Mouse (Mus musculus) brain, adult 2 months (tissue): ENCODE measurements around the gene Zscan10.
"Not testable (repeated sequence)": the region's sequence is repeated elsewhere in the genome, so short reads cannot be mapped to it uniquely, and the experiment has no call there.

Experiments used
- DNase-seq: peaks from one replicate; pipeline ENCODE4 v3.0.0; 2011; ENCODE audit warnings: low read depth, low spot score

Zscan10 gene

DNA sequence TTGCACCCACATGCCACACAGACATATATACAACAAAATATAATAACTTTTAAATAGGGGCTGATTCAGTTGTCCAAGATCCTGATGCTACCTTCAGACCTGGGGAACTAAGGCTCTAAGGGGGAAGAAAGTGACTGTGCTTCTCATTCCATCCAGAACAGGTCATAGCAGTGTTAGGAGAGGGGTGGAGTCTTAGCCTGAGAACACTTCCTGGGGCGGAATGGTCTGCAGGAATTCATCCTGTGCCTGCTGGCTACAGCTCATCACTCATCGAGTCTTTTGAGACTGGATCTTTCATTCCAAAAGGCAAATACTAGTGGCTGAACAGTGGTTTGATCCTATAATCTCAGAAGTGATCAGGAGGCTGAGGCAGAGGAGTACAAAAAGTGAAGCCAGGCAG lies 13.4 kb upstream of the Zscan10 start:
- no peak for DNase-seq

DNA sequence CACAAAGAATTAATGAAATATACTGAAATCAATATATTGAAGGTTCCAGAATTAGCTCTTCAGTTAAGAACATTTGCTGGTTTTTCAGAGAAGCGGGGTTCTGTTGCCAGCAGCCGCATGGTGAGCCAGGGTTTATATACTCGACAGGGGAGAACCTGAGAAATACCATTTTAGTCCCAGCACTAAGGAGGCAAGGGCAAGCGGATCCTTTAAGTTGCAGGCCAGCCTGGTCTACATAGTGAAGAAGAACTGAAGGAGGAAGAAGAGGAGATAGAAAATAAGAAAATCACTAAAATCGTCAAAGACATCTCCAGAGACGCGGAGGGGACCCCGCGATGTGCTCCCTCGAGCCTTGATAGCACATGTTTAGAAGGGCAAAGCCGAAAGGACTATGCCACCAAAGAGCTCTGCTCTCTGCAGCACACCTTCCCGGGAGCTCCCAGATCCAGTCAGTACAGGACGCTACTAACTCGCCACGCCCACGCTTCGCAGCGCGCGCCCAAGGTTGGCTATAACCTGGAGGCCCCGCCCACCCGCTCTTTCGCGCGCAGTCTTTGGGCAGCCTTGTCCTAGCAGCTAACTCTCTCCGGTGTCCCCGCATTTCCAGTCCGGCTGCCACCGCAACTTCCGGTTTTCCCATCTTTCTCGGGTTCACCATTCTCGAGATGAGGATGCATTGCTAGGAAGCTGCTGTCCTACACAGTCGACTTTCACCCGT lies 8.3 kb upstream of the Zscan10 start:
- peak; percentile 99 for DNase-seq

DNA sequence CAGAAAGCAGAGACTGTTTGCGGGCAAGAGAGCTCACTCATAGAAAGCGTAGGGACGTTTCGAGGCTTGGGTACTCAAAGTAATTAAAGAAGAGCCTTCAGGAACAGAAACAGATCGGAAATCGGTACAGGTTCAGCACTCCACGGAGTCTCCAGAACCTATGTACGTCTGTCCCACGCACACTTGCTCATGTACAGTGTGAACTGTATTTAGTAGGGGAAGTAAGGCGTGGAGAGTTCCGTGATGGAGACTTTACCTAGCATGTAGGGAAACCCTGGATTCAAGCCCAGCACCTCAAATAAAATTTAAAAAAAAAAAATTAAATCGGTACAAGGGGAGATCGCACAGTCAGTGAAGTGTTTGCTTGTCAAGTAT lies 7.7 kb upstream of the Zscan10 start:
- DNase-seq = no peak

DNA sequence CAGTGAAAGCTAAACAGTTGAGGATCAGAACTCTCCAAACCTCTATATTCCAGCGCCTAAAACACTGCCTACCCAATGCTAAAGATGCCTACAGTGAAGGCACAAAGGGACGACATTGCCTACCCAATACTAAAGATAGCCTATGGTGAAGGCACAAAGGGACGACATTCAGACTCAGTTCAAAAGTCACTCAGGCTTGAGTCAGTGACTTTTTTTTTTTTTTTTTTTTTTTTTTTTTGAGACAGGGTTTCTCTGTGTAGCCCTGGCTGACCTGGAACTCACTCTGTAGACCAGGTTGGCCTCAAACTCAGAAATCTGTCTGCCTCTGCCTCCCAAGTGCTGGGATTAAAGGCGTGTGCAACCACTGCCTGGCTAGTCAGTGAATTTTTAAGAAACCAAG lies 5.5 kb upstream of the Zscan10 start:
- not testable (repeated sequence) for DNase-seq

DNA sequence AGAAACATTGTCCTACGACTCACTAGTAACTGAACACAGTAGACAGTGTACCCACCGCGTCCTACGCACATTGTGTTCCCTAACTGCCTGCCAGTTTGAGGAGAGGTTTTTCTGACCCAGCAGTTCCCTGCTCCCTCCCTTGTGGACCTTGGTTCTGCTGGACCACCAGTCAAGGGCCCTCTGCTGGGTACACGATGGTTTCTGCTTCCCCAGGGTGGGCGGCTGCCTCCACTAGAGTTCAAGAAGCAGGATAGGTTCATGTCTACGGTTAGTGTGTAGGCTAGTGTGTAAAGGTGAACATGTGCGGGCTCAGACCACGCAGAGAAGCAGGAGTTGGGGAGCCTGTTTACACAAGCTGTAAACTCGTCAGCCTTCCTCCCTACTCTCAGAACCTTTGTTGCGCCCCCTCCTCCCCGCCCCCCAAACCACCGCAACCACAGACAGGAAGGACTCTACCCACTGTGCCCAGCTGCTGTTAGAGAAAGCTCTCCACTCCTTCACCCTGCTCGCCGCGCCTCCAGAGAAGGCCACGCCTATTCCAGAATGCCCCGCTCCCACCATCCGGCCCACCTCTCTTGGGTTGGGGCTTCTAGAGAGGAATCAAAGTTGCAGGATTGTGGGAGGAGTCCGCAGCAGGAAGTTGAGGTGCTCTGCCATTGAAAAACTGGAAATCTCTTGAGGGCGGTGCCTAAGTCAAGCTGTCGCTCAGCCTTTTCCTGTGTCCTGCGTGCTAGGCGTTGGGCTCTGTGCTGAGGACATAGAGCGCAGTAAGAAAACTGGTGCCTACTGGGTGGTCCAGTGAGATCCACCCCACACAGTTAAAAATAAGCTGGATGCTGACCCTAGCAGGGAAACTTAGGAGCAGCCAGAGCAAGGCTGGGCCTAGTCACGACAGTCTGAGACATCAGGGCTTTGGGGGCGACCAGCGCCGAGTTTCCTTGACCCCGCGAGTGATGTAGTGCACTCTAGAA lies 1.8 kb upstream of the Zscan10 start, which contains the start of gene Zfp13:
Gene Zfp13, minus strand, starts transcription at position 906 of the 971 bp plus-strand sequence.
- DNase-seq = peak; percentile 95

DNA sequence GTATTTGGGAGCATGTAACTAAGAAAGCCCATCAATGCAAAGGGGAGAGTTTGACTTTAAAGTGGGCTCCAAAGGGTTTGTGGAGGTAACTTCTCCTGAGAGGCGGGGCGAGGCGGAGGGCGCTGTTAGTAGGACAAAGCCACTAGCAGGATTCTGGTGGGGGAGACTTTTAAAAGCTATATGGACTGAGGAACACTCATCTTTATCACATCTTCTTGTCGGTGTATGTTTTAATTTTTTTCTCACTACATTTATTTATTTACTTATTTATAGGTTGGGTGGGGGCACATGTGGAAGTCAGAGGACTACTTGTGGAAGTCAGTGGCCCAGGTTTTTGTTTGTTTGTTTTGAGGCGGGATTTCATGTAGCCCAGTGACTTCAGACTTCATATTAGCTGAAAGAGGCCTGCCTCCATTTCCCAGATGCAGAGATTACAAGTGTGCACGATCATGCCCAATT lies 1.0 kb upstream of the Zscan10 start:
- no peak for DNase-seq

DNA sequence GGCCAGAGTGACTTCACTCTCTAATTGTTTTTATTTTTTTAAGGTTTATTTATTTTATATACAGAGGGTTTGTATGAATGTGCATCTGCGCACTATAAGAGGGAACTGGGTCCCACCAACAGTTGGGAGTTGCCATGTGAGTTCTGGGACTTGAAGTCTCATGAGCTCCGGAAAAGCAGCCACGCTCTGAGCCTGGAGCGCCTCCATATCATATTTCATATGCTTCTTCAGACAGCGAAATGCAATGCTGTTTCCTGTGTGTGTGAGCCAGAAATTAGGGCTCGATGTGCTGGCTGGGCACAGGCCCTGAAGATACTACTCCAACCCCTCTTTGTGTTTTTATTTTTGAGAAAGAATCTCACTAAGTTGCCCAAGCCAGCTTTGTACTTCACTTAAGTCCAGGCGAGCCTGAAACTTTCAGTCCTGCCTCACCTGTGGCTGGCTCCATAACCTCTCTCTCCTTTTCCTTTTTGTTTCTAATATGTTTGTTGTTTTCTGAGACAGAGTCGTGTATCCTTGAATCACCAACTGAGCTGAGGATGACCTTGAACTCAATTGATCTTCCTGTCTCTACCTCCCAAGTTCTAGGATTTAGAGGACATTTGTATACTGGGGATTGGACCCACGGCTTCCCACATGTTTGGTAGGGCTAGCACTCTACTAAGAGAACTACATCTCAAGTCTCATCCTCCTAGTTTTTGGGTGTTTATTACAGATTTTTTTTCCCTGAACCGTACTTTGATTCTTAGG lies 1.4 kb downstream of the Zscan10 start:
- DNase-seq = no peak

DNA sequence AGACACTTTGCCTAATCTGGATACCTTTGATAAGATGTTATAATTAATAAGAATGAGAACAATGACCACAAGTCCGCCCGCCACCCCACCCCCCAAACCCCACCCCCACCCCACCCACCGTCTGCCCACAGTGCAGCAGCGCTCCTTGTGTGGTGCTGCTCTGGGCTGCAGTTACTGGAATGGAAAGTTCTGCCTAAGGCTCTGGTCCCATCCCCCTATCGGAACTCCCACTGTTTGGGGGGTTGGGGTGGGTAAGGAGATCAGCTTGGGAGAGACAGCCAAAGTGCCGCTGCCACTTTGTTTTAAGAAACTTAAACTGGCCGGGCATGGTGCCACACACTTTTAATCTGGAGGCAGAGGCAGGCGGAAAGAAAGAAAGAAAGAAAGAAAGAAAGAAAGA lies 2.4 kb downstream of the Zscan10 start:
- no peak for DNase-seq

DNA sequence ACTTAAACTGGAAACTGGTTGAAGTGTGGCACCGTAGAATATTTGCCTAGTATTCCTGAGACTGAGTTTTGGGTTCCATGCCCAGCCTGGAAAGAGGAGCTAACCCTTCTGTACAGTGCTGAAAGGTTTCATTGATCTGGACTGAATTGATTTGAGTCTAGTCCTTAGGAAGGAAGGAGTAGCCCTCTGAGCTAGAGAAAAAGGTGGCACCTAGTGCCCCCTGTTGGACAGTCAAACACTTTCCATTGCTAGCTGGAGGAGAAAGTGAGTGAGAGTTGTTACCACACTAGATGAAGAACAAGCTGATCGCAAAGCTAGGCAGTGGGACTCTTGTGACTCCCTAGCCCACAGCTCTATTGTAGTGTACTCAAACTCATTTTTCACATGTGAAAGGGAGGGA lies 2.9 kb downstream of the Zscan10 start:
- peak; percentile 31 for DNase-seq

DNA sequence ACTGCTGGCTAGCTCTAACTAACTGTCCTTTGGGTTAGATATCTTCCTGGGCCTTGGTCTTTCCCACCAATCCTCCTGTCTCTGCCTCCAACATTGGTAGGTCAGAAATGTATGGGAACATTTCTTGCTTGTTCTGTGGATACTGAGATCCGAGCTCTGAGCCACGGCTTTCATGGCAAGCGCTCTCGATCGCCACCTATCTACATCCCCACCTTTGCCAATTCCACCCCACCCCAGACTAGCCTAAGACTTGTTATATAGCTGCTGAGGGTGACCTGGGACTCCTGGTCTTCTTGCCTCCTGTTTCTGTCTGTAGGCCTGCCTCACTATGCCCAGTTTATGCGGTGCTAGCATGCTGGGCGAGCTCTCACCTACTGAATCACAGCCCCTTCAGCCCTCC lies 3.7 kb downstream of the Zscan10 start:
- DNase-seq = no peak

DNA sequence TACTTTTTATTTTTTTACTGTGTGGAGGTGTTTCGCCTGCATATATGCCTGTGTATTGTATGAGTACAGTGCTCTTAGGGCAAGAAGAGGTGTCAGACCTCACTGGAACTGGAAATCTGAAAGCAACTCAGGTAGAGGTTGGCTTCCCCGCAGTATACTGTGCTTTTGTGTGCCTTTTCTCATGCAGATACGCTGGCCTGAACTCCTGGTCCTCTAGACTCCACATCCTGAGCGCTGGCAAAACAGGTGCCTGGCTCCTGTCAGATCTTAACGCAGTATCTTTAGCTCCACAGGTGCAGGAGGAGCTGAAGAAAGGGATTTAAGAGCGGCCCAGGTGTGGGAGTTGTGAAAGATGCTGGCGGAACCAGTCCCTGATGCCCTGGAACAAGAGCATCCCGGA lies 4.6 kb downstream of the Zscan10 start:
- DNase-seq = no peak

DNA sequence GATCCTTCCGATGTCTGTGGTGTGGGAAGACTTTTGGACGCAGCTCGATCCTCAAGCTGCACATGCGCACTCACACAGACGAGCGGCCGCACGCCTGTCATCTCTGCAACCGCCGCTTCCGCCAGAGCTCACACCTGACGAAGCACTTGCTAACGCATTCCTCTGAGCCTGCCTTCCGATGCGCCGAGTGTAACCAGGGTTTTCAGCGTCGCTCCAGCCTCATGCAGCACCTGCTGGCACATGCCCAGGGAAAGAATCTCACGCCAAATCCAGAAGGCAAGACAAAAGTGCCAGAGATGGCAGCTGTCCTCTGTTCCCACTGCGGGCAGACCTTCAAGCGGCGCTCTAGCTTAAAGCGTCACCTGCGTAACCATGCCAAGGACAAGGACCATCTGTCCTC lies 9.0 kb downstream of the Zscan10 start:
- peak; percentile 67 for DNase-seq

DNA sequence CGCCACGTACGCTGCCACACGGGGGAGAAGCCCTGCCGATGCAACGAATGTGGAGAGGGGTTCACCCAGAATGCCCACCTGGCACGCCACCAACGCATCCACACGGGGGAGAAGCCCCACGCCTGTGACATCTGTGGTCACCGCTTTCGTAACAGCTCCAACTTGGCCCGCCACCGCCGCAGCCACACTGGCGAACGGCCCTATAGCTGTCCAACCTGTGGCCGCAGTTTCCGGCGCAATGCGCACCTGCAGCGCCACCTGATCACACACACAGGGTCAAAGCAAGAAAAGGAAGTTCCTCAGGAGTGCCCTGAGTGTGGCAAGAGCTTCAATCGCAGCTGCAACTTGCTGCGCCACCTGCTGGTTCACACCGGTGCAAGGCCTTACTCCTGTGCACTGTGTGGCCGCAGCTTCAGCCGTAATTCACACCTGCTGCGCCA lies 9.7 kb downstream of the Zscan10 start:
- peak; percentile 84 for DNase-seq

DNA sequence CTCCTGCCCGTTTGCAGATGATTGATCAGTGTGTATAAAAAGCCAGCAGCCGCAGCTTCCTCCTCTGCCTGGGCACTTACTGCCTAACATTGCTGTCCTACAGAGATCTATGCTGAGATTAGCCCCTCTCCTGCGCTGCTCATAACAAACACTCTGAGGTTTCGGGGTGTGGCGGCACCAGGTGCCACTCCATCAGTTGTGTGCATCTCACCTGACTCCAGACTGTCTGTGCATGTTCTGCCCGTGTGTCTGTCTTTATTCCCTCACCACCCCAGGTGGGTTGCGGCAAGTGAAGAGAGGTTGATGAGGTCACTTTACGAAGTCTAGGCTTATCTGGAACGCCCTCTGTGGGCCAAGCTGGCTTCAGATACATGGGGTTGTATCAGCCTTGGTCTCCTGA lies 16.4 kb downstream of the Zscan10 start:
- DNase-seq = no peak

DNA sequence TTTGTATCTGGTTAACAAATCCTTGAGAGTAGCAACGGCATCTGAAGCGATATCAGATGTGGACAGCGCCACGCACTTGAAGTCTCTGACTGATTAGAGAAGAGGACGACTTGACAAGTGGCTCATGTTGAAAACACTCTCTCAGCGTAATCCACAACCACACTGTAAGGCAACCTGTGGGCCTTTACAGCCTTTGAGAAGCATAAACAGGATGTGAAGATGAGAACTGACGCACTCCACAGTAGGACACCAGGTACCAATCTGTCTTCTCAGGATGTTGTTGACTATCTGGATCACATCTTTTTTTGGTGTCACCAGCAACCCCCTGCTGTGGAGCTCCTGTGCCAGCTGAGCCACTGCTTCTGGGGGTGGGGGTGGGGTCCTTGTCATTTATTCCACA lies 19.7 kb downstream of the Zscan10 start:
- no peak for DNase-seq

DNA sequence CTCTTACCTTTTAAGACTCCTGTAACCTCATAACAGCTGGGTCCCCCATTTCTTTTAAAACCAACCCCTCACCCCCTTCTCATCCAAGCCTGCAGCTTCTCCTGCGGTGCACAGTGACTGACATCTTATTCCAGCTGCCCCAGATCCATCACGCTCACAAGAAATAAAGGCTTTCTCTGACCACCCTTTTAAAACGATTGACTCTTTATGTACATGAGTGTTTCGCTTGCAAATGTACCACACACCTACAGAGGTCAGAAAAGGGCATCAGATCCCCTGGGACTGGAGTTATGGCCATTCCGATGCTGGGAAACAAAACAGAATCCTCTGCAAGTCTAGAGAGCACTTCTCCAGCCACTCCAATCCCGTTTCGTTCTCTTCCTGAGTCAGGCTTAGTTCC lies 27.2 kb downstream of the Zscan10 start:
- DNase-seq = no peak

DNA sequence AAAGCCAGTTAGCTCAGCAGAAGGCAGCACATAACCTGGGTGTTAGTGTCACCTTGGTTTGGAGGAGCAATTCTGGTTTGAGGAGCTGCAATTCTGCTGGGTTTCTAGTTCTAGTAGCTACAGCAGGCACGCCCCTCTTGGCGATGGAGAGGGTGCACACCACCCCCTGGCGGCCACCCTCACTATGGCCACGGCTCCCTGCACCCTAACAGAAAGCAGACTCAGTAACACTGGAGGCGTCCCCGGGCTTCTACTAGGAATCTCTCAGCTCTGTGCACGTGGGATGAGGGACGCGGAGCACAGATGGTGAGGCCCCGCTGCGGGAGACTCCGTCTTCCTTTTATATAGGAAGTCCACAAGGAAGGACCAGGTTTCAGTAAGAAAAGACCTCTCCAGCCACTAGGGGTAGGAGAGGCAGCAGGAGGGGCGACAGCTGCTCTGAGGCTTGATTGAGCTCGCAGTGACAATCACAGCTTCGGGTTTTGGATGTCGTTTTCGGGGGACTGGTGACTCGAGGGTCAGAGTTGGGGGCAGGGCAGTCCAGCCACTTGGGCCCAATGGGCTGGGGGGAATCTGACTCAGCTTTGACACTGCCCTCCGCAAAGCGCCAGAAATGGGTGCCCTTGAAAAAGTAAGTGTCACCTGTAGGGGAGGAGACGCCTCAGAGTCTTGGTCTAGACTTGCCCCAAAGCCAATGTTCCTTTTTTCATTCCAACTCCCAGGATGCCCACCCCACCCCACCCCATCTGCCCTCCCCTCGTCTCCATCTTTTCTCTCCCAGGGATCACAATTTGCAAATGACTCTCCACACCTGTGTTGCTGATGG lies 29.8 kb downstream of the Zscan10 start:
- DNase-seq = peak; percentile 86

DNA sequence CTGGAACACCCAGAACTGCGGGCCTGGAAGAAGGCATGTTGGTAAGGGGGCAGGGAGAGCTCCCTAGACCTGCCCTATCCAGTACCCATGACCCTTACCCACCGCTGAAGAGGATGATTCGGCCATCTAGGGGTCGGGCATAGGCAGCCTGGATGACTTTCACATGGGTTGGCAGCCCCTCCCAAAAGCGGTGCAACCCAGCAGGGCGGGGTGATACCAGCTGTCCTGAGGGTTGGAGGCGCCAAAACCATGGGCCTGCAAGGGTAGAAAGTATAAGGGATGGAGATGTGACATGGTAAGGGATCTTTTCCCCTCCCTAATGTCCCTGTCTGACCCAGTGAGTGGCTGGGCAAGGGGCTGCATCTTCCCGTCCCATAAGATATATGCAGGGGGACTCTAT lies 30.6 kb downstream of the Zscan10 start:
- no peak for DNase-seq

DNA sequence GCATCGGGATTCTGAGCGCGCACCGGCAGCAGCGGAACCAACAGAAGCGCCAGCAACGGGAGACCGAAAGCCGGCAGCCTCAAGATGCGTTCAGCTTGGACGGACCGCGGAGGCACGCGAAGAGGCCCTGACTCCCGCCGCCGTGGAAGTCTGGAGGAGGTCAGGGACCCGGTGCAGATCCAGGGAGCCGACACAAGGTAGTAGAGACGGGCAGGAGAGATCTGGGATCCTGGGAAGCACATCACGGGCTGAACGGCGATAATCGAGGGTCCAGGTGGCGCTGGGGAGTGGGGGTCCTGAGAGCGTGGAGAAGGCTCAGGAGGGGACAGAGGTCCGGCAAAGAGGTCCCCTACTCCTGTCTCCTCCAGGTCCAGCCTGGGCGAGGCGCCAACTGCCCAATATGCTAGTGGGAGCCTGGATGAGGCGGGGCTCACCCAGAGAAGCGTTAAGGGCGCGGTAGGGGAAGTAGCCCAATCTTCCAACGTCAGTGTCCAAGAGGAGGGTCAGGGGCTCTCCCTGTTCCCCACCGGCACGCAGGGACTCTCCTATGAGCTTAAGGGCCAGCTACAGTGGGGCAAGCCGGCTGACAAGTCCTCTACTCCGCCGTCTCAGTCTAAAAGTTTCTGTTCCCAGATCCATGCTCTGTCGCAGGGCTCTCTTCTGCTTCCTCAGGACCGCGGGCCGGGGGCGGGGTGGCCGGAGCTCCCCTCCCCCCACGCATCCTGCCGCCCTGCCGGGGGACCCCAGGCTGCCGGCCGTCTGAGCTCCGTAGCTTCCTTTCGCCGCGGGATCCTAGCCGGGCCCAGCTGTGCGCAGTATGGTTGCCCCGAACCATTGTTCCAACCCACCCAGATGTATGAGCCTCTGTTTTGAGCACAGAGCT lies 44.2 kb downstream of the Zscan10 start, which contains the start of gene Mmp25:
Gene Mmp25, minus strand, starts transcription at position 665 of the 883 bp plus-strand sequence.
- no peak for DNase-seq

DNA sequence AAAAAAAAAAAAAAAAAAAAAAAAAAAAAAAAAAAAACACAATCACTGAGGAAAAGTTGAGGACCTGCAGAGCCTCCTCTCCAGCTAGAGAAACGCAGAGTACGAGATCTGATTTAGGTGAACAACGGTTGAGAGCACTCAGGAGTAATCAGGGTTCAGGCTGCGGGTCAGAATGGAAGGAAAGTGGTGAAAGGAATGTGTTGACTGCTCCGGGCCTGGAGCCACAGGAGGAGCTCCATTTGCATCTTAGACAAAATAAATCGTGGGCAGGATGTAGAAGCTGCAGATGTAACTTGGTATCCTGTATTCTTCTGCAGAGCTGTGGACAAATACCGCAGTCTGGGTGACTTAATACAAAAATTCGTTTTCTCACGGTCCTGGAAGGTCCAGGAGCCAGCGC lies 45.2 kb downstream of the Zscan10 start:
- no peak for DNase-seq
